Mouse (Mus musculus) midbrain, embryonic 10.5 days (tissue): ENCODE results near the gene Mtm1. TPM values are rescaled to one million over a fixed set of nuclear protein-coding genes. Genes with fewer than 3 reads are reported as not detected.
A peak's percentile ranks its signal among the peaks of the same experiment; 100 is the strongest.

ENCODE experiments used
- DNase-seq: peaks from one replicate; pipeline ENCODE4 v3.0.0-alpha.2; 2017; ENCODE audit warnings: low spot score
- H3K27ac ChIP-seq: fragments of 300-500 bp; sonication (generic); replicated peaks from 2 replicates; pipeline ENCODE4 v1.5.1; 2016; ENCODE audit warnings: mild to moderate bottlenecking
- H3K27me3 ChIP-seq: fragments of 300-500 bp; sonication (generic); 2 replicates; pipeline ENCODE4 v1.6.1; 2016; ENCODE audit warnings: low read depth, mild to moderate bottlenecking; ENCODE audit not compliant: poor library complexity, severe bottlenecking
- H3K36me3 ChIP-seq: fragments of 300-500 bp; sonication (generic); 2 replicates; pipeline ENCODE4 v1.6.1; 2016; ENCODE audit warnings: mild to moderate bottlenecking, moderate library complexity
- H3K4me1 ChIP-seq: fragments of 300-500 bp; sonication (generic); 2 replicates; pipeline ENCODE4 v1.6.1; 2016
- H3K4me3 ChIP-seq: fragments of 300-500 bp; sonication (generic); 2 replicates; pipeline ENCODE4 v1.5.1; 2016; ENCODE audit warnings: mild to moderate bottlenecking, moderate library complexity
- H3K9me3 ChIP-seq: fragments of 300-500 bp; sonication (generic); replicated peaks from 2 replicates; pipeline ENCODE4 v1.6.1; 2016; ENCODE audit warnings: mild to moderate bottlenecking
- WGBS: fragments of 180-500 bp; shearing (Covaris S2); methylation state at CpG from one replicate; pipeline ENCODE4 v1.1.7; 2016; 5-methylcytosine and 5-hydroxymethylcytosine counted together
- polyA plus RNA-seq: library from polyadenylated mRNA; unstranded; fragments of >200 nt; fragmentation: Nextera tagmentation; extraction: Ambion mirVana; gene quantifications from 2 replicates; pipeline ENCODE4 v1.2.1, GENCODE M21; 2016

Mtm1 gene
- 3.0 and 4.2 TPM in 2 replicates for polyA plus RNA-seq

DNA sequence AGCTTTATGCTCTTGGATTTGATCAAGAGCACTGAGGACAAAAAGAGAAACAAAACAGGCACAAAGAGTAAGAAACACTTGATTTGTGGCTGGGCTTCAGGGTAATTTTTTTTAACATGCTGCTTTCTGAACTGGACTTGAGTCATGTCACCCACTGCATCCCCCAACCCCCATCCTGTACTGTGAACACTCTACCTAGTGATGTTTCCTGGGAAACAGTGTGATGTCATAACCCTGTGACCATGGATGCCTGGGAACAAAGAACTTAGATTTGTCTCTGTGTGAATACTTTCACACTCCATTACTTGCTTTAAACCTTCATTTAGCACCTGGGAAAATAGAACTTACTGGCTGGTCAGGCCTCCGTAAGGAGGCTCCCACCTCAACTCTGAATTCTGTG lies at the start of gene Mtm1:
Gene Mtm1, plus strand, starts transcription at position 301 of the 400 bp plus-strand sequence.
- no peak within 1 kb of the TSS for H3K4me3 ChIP-seq
- H3K9me3 ChIP-seq: no peaks in the 10 kb centered on the region
- no peaks in the 10 kb centered on the region for H3K36me3 ChIP-seq
- no peaks in the 10 kb centered on the region for H3K4me1 ChIP-seq
- WGBS: 86% methylated on average over 1 of the region's 1 CpGs
- no peak for DNase-seq
- peaks cover 15% of the 10 kb centered on the region; the same call in 1 of the 2 replicates for H3K27me3 ChIP-seq
- no peak within 1 kb of the TSS for H3K27ac ChIP-seq

DNA sequence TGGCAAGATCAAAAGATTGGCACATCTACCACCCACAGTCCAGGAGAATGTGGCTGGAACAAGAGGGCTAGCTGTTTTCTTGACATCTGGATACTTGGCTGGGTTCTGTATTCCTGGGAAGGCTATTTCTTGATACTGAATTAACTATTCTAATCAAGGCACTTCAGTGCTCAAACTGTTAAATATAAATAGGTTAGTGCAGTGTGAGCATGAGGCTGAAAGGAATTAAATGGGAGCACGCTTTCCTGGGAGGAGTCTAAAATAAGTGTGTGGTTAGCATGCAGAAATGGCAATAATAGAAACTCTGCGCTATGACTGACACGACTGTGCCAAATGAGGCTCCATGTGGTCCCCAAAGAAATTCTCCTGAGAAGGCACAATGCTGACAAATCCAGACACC lies 29.0 kb upstream of the Mtm1 start:
- Histone ChIP-seq H3K4me1 (no peaks in the 10 kb centered on the region), H3K27ac (no peak overlapping the region), H3K36me3 (no peaks in the 10 kb centered on the region), H3K27me3 (peaks cover 8% of the 10 kb centered on the region; the same call in 1 of the 2 replicates), H3K9me3 (no peaks in the 10 kb centered on the region), H3K4me3 (no peak overlapping the region)
- DNase-seq: no peak
- WGBS: 95% methylated on average over 3 of the region's 3 CpGs

DNA sequence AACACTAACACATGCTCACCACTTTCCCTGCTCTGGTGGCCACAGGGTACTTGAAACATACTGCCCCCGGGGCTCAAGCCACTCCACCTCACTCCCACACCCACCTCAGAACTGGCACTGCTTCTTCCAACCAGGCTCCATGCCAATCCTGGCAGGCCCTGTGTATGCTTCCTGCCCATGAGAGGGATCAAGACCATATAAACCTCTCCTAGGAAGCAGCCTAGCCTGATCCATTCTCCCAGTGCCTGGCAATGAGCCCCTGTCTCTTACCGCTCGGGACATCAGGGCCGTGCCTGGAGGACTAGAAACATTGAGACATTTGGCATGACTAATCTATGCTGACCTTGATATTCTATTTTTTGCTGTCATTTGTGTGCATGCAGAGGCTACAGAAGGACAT lies 26.9 kb upstream of the Mtm1 start:
- Histone ChIP-seq H3K27me3 (peaks cover 17% of the 10 kb centered on the region), H3K36me3 (no peaks in the 10 kb centered on the region), H3K4me3 (no peak overlapping the region), H3K9me3 (no peaks in the 10 kb centered on the region), H3K27ac (no peak overlapping the region), H3K4me1 (no peaks in the 10 kb centered on the region)
- no peak for DNase-seq
- 92% methylated on average over 4 of the region's 4 CpGs for WGBS

DNA sequence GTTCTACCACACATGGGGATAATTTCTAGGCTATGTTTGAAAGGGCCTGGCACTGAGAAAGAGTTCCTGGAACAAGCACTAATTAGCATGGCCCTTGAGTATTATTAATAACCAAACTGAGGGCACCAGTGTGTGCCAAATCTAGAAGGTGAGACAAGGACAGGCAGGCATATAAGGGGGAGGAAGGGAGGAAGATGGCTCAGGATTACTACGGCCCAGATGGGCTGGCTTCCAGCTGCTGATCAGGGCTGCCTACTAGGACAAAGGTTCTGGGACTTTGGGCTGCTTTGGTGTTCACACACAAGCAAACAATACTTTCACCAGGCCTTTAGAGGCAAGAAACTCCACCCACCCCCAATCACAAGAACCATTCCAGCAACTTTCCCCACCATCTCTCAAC lies 24.2 kb upstream of the Mtm1 start:
- Histone ChIP-seq H3K4me1 (no peaks in the 10 kb centered on the region), H3K9me3 (no peaks in the 10 kb centered on the region), H3K27ac (no peak overlapping the region), H3K4me3 (no peak overlapping the region), H3K27me3 (peaks cover 22% of the 10 kb centered on the region), H3K36me3 (no peaks in the 10 kb centered on the region)
- no peak for DNase-seq
- WGBS: 77% methylated on average over 1 of the region's 1 CpGs

DNA sequence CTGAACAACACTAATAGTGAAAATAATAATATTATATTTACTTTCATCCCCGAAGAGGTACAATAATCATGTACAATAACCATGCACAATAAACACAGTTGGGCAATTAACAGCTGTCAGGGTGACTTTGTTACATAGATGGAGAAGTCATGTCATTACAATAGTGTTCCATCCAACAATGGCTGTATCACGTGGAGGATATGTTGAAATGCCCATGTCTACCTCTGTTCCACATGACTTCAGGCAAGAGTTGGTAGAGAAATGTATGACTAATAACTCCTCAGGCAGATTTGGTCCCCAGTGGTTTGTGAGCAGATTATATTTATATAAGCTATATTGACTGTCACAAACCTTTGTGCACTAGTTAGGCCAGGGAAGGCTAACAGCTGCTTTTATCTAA lies 5.8 kb upstream of the Mtm1 start:
- DNase-seq: no peak
- WGBS: 83% methylated on average over 2 of the region's 2 CpGs
- no peaks in the 10 kb centered on the region for H3K9me3 ChIP-seq
- peaks cover 7% of the 10 kb centered on the region; the same call in 1 of the 2 replicates for H3K27me3 ChIP-seq
- no peaks in the 10 kb centered on the region for H3K4me1 ChIP-seq
- no peak overlapping the region for H3K27ac ChIP-seq
- H3K4me3 ChIP-seq: no peak overlapping the region
- H3K36me3 ChIP-seq: no peaks in the 10 kb centered on the region

DNA sequence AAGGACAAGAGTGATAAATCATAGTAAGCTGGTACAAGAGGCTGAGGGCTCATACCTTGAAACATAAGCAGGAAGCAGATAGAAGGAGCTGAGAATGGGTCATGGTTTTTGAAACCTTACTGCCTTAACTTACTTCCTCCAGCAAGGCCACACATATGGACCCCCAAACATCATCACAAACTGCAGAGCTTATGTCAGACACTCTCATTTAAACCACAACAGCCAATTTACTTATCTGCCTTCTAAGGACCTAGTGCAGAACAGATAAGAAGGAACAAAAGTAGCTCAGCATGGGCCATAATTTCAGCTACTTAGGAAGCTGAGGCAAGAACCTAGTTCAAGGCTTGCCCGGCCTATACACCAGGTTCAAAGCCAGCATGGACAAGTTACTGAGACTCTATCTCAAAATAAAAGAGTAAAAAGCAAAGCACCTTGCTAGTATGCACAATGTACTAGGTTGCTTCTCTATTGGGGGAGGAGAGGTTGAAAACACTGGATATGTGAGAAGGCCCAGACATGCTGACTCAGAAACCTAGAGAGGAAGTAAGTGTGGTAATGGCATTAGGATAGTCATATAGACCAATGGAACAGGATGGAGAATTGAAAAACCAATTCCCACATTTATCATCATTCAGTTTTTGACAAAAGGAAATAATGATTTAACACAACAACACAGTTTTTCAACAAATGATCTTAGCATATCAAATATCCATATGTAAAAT lies 4.6 kb upstream of the Mtm1 start:
- peaks cover 7% of the 10 kb centered on the region; the same call in 1 of the 2 replicates for H3K27me3 ChIP-seq
- H3K9me3 ChIP-seq: no peaks in the 10 kb centered on the region
- H3K4me3 ChIP-seq: no peak overlapping the region
- no peaks in the 10 kb centered on the region for H3K4me1 ChIP-seq
- 88% methylated on average over 1 of the region's 1 CpGs for whole genome bisulfite sequencing
- no peak overlapping the region for H3K27ac ChIP-seq
- no peak for DNase-seq
- H3K36me3 ChIP-seq: no peaks in the 10 kb centered on the region

DNA sequence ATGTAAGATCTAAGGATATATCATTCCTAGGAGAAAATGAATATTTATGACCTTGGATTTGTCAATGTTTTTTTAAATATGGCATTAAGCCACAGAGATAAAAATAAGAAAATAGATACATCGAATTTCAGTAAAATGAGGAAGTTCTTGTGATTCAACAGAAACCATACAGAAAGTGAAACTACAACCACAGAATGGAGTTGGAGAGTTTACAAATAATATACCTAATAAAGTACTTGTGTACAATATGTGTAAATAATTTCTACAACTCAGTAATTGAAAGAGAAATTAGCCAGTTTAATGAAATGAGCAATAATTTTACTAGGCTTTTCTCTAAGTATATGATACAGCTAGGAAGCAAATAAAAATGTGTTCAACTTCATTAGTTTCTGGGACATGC lies 4.0 kb upstream of the Mtm1 start:
- no peak for DNase-seq
- Histone ChIP-seq H3K27me3 (peaks cover 7% of the 10 kb centered on the region; the same call in 1 of the 2 replicates), H3K4me1 (no peaks in the 10 kb centered on the region), H3K27ac (no peak overlapping the region), H3K4me3 (no peak overlapping the region), H3K9me3 (no peaks in the 10 kb centered on the region), H3K36me3 (no peaks in the 10 kb centered on the region)
- 82% methylated on average over 1 of the region's 1 CpGs for WGBS

DNA sequence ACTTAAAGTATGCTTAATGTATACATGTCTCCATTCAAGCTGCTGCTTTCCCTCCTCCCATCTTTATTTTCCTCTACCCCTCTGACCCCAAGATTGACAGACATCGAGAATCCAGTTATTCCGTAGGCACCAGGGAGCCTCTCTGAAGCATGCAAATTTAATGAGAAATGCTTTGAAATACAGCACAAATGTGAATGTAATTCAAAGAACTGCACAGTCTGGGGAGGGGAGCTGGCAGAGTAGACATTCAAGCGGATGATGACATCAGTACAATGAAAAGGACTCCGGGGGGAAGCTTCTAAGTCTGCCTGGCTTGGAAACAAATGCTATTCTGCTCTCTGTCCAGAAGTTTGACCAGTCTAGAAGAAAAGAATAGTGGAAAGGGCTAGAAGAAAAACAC lies 2.3 kb downstream of the Mtm1 start:
- Histone ChIP-seq H3K4me3 (no peak overlapping the region), H3K4me1 (no peaks in the 10 kb centered on the region), H3K27ac (no peak overlapping the region), H3K36me3 (no peaks in the 10 kb centered on the region), H3K27me3 (peaks cover 19% of the 10 kb centered on the region), H3K9me3 (no peaks in the 10 kb centered on the region)
- 79% methylated on average over 4 of the region's 4 CpGs for WGBS
- no peak for DNase-seq

DNA sequence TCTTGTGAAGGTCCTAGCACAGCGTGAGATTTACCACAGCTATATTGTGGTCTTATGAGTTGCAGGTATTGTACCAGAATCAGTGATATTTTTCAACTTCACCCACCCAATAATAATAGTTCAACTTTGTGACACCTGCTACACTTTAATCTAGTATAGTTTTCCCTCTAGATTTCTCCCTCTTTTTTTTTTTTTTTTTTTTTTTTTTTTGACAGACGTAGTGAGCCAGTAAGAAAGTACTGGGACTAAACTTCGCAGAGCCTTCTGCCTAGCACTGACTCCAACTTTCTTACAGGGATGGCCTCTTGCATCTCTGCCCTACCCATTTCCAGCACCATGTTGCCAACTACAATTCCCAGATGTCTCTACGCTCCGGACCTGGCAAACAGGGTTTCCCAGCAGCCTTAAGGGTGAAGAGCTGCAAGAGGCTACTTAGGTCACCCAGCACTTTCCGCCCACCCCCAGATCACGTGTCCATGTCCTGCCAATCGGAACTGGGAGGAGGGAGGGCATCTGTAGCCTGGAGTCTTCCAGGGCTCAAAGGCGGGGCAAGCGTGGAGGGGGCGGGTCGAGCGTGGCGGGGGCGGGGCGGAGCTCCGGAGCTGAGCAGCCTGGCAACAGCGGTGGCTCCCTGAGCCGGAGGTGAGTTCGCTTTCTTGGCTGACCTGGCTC lies 4.0 kb downstream of the Mtm1 start:
- Histone ChIP-seq H3K4me1 (no peaks in the 10 kb centered on the region), H3K27me3 (peaks cover 19% of the 10 kb centered on the region), H3K27ac (no peak overlapping the region), H3K36me3 (no peaks in the 10 kb centered on the region), H3K4me3 (peak overlapping the region; percentile 59), H3K9me3 (no peaks in the 10 kb centered on the region)
- peak; percentile 85 for DNase-seq
- 23% methylated on average over 18 of the region's 20 CpGs for WGBS

DNA sequence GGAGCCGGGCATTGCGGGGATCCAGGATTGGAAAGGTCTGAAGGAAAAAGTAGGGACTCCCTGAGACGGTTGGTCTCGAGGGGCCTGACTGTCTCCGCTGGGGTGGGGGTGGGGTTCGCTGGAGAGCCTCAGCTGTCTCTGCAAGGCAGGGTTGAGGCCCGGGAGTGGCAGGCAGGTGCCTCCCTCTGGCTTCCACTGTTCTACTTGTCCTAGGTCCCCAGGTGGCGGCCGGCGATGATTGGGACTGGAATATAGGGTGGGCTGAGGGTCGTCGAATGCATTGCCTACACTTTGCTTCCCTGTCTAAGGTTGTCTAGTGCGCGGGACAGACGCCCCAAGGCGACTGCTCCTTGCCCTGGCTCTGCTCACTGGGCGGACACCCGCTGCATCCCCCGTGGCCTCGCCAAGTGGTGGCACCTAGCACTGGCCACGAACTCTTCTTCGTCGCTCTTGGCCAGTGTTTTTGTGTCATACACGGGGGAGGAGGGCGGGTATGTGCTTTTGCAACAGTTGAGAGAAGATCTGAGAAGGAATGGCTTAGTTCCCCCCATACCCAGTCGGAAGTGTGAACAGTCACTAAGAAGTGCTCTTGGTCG lies 4.6 kb downstream of the Mtm1 start:
- Histone ChIP-seq H3K4me1 (no peaks in the 10 kb centered on the region), H3K9me3 (no peaks in the 10 kb centered on the region), H3K36me3 (no peaks in the 10 kb centered on the region), H3K4me3 (peak overlapping the region; percentile 59), H3K27ac (no peak overlapping the region; the same call in 1 of the 2 replicates), H3K27me3 (peaks cover 19% of the 10 kb centered on the region)
- 19% methylated on average over 27 of the region's 27 CpGs for WGBS
- DNase-seq: peak; percentile 34

DNA sequence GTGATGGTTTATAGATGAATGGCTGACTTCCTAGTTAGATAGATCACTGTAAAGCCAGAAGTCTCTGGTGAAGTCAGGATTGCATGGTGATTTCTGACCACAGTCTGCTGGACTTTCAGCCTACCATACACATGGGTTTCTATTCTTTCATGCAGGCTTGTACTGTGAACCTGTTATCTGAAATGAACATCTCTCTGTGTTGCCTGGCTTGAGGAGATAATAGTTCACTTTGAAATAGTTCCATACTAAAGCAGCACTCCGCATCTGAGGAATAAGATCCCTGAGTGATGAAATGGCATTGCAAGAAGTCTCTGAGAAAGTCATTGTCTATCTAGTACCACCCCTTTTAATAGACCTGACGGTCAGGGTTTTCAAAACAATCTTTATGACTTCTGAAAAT lies 6.3 kb downstream of the Mtm1 start:
- H3K27me3 ChIP-seq: peaks cover 19% of the 10 kb centered on the region
- H3K4me3 ChIP-seq: no peak overlapping the region
- no peaks in the 10 kb centered on the region for H3K4me1 ChIP-seq
- no peak overlapping the region for H3K27ac ChIP-seq
- no peak for DNase-seq
- 89% methylated on average over 2 of the region's 2 CpGs for WGBS
- H3K9me3 ChIP-seq: no peaks in the 10 kb centered on the region
- no peaks in the 10 kb centered on the region for H3K36me3 ChIP-seq

DNA sequence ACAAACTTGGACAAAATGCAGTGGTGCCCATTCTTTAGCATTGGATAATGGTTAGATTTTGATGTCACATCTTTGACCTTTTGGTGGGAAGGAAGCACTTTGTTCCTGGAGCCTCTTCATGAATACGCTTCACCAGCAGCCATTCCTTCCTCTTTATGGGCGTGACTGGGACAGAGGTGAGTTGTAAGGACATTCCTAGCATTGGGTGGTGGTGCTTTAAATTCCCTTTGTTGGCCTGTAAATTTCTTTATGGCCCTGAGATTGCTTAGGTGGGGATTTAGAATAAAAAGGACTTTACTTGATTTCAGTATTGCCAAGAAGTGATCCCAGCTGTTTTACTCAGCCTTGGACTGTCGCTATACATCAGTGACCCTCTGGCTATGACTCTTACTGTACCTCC lies 8.3 kb downstream of the Mtm1 start:
- Histone ChIP-seq H3K27me3 (peaks cover 19% of the 10 kb centered on the region), H3K27ac (no peak overlapping the region), H3K4me3 (no peak overlapping the region), H3K9me3 (no peaks in the 10 kb centered on the region), H3K4me1 (no peaks in the 10 kb centered on the region), H3K36me3 (no peaks in the 10 kb centered on the region)
- no peak for DNase-seq
- 88% methylated on average over 3 of the region's 3 CpGs for WGBS

DNA sequence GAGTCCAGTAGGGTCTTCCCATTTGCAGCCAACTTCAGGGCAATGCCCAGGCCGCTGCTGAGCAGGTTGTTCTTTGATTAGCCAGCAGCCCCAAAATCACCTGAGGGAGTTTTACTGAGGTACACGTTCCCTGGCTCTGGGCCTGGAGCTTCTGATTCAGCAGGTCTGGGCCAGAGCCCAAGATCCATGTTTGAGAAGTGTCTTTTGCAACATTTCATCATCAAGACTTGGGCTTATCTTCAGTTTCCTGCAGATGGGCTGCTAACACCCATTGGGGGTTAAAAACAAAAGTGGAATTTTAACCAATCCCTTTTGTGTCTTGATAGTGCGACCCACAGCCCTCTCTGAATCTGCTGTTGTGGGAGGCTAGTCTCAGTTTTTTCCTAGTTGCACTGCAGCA lies 10.3 kb downstream of the Mtm1 start:
- Histone ChIP-seq H3K27me3 (peaks cover 11% of the 10 kb centered on the region), H3K9me3 (no peaks in the 10 kb centered on the region), H3K36me3 (no peaks in the 10 kb centered on the region), H3K4me1 (no peaks in the 10 kb centered on the region), H3K27ac (no peak overlapping the region), H3K4me3 (no peak overlapping the region)
- 69% methylated on average over 3 of the region's 3 CpGs for WGBS
- no peak for DNase-seq
